Mouse (Mus musculus) frontal cortex, postnatal 36 days (tissue): Measurements from ENCODE around the gene Gnai1.
"Not testable (repeated sequence)": the region's sequence is repeated elsewhere in the genome, so short reads cannot be mapped to it uniquely, and the experiment has no call there.

Source experiments
- DNase-seq, 2 experiments: peaks; one replicate each; pipeline ENCODE4 v3.0.0; 2022; ENCODE audit warnings: low spot score in 2 of 2

Gnai1 gene

DNA sequence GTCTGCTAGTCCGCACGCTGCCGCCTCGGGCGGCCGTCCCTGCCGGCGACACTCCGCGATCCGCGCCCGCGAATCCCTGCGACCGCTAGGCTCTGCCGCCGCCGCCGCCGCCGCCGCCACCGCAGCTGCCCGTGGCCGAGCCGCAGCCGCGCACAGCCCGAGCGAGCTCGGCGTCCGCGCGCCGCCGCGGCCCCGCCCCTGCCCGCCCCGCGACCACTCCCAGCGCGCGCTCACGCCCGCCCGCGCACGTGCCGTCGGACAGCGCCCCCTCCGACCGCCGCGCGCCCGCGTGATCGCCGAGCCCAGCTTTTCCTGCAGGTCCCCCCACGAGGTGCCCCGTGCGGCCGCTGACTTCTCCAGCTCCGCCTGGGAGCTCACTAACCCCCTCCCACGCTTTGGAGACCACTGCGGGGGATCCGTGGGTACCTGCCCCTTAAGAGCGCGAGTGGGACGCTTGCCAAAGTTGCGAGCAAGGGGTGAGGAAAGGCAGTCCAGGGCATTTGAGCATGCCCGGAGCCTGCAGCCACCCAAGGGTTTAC is at the start of gene Gnai1:
TSS of gene Gnai1 (minus strand) at position 75 of the 539 bp plus-strand sequence.
- DNase-seq, result peak; percentile 72 to 74

DNA sequence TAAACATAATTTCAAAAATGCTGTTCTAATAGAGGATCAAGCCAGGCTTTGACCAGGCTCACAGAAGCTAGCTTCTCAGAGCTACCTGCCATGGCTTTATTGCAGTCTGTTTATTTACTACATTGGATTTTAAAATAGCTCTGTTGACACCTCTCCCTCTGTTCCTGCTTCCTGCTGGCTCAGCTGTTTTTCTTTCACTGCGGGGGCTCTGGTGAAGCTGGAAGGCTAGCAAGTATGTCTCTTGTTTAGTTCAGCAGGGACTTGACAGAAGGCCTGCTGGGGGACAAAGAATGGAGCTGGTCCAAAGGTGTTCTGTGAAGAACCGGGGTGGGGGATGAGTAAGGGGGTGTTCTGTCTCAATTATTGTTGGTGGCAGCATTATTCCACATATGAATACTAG is 7.7 kb upstream of the Gnai1 start:
- DNase-seq, result no peak

DNA sequence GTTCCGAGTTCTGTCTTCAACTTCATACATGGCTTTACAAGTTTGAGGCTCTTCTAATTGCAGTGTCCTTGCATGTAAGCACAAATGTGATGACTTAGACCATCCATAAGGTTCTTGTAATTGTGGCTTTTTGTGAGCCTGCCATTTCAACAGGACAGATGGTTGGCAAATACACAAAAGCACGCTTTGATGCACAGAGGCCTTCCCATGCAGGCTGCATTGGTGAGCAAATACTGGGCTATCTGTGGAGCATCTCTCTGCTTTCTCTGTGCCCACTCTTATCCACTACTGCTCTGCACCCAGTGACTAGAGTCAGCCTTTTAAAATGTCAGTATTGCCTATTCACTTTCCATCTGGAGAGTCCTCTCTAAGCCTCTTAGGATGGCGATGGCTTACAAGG is 5.3 kb upstream of the Gnai1 start:
- no peak for DNase-seq

DNA sequence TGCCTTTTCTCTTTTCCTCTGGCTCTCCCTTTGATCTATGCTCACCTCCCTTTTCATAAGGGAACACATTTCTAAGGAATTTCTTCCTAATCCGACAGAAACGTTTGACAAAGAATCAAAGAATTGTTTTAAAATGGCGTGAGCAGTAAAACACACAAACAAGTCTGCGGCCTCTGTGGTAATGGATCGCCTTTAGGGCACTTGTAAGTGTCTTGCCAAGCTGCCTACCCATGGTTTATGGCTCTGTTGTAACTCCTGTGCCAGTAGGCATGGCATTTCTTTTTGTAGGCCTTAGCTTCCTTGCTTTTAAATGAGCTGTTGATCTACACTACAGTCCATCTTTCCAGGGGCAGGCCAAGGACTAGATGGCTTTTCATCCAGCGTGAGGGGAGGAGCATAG is 801 bp upstream of the Gnai1 start:
- no peak for DNase-seq

DNA sequence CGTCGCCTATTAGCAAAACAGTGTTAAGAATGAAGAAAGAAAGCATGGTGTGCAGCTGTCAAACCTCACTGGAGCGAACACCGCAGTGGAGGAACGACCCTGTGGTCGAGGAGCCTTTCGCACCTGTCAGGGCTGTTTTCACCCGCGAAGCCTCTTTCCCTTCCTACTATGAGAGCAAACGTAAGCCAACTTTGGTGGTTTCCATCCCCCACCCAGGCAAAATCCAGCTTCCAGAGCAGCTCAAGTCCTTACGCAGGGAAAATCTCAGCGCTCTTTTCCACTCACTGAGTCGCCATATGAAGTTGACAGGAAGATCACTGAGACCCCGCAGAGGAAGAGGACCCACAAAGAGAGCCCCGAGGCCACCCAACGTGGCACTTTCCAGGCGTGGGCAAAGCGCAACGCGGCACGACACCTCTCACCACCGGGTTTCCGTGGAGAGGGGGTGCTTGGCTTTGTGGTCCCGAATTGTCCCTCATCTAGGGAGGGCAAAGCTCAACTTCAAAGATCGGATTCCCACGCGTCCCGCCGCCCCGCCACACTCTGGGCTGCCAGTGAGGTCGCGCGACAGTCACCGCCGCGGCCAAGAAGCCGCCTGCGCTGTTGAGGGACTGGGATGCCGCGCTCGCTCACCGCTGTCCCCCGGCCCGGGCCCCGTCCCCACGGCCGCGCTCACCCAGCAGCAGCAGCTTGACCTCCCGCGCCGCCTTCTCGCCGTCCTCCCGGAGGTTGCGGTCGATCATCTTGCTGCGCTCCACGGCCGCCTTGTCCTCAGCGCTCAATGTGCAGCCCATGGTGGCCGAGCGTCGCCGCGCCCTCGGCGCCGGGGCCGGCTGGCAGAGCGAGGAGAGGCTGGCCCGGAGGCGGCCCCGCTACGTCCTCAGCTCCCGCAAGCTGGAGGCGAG is 527 bp downstream of the Gnai1 start:
- DNase-seq, result peak; percentile 42 to 55

DNA sequence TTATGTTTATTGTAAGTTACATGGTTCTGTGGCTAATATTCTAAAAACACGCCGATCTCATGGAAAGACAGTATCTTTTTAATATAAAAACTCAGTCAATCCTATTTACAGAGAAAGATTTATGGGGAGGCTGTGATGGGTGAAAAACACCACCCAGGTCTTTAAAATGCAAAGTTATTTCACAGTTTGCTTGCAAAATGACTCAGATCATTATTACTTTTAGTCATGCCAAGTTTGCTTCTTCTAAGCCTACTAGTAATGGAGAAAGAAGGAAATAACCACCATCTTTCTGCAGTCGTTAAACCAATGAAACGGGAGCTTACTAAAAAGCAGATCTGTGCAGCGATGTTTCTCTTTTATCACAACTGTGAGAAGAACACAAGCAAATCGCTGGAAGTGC is 1.4 kb downstream of the Gnai1 start:
- DNase-seq, result no peak

DNA sequence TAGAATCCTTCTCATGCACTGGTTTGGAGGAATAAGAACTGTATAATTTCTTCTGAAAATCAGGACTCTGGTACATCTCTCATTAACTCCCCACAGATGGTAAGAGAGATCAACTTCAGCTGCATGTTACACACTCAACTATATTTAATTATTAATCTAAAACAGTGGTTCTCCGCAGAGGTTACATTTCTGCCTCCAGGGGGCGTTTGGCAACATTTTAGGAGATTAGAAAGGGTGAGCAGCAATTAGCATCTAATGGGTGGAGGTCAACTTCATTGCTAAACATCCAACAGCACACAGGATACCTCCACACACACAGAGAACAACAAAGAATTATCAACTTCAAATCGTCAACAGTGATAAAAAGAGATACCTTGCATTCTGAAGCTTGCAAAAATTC is 2.0 kb downstream of the Gnai1 start:
- DNase-seq, result no peak

DNA sequence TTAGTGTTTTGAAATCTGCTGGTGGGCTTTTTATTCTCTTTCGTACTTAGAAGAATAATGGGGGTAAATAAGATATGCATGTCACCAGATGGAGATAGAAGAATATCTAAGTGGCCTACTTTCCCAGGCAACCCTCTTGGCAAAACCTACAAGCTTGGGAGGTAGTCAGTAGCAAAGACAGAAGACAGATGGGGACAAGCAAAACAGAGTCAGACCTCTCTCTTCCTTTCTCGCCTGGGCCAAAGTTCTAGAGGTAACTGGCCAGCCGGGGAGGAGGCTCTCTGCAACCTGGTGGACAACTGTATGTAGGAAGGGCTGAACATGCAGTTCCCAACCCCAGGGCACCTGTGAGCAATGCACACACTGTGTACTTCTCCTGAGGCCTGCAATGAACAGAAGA is 12.9 kb downstream of the Gnai1 start:
- no peak for DNase-seq

DNA sequence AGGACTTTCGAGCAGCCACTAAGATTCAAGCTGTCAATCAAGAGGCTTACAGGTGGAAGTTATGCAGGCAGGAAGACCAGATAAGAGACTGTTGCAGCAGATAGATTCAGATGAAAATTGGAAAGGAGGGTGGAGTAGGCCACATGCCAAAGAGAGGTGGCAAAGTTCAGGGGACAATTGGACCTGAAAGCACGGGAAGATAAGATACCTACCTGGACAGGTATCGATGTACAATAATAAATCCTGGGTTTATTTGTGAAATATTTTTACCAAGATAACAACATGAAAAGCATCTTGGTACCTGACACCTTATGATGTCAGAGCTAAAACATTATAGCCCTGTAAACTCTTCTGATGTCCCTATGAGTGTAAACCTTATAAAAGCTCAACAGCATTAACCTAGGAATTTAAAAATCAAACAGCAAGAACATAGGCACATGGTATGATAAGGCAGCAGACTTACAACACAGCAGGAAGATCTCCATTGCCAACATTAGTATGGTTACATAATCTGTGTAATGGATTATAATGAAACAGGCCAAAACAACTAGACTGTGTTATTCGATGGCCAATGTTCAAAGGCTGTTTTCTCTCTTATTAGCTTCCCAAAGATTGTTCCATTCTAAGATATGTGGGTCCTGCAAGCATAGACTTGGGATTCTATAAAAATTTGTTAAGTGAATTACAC is 16.6 kb downstream of the Gnai1 start:
- DNase-seq, result no peak

DNA sequence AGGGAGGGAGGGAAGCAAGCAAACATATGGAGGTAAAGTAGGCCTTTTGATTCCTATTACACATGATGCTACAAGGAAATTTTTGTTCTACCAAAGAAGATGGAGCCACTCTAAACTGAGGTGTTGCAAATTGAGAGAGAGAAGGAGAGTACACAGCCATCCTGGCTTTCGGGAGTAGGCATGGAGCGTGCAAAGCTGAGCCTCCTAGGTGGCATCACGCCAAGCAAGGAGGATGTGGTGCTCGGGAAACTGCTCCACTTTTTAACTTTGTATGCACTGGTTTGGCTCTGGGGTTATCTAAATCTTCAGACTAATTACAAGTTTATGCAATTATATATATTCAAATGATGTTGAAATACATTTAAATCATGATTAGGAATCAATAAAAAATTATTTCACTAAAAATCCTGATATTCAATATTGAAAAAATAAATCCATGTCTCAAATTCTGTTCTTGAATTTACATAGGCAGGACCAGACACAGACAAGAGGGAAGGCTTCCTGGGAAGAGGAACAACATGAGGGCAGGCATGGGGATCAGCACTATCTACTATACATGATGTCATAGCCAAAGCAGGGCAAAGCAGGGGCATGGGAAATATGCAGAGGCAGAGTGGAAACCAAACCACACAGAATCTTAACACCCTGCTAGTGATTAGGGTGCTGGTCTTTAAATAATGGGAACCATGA is 17.2 kb downstream of the Gnai1 start:
- peak in 1 of 2 experiments; percentile 58 for DNase-seq

DNA sequence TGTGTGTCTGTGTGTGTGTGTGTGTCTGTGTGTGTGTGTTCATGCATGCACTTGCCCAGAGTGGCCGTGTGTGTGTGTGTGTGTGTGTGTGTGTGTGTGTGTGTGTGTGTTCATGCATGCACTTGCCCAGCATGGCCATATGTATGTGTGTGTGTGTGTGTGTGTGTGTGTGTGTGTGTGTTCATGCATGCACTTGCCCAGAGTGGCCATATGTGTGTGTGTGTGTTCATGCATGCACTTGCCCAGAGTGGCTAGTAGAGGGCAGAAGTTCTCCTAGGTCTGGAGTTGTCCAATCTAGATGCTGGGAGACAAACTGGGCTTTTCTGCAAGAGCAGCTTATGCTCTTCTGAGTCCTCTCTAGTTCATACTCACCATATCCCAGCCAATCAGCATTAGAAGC is 18.3 kb downstream of the Gnai1 start:
- not testable (repeated sequence) for DNase-seq

DNA sequence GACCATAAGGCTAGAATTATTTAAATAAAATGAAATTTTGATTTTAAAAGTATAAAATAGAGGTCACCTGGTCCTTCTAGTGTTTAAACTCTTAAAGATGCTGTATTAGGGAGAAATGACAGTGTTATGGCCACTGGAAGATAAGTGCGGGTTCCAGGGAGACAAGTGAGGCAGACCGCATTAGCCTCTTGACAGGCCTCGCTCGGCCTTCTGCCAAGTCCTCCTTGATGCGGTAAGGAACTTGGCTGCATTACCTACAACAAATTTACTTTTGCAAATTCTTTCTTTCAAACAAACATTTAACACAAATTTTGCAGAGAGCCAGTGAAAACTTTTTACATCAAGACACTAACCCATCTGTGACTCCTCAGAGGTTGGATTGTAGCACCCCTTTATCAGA is 27.9 kb downstream of the Gnai1 start:
- no peak for DNase-seq

DNA sequence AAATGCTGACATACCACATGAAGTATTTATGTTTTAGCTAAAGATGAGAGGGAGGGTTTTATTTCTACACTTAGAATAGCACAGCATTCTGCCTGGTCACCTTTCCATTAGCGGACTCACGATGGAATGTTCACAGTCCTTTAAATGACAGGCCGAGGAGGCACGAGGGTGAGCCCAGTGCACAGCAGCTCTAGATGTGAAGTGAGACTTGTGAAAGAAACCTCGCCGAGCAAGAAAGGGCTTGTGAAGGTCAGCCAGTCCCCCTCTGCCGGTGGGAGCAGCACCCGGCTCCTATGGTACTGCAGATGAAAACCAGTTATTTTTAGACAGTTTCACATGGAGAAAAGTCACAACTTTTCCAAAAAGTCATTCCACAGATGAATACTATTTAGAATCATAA is 29.4 kb downstream of the Gnai1 start:
- no peak for DNase-seq

DNA sequence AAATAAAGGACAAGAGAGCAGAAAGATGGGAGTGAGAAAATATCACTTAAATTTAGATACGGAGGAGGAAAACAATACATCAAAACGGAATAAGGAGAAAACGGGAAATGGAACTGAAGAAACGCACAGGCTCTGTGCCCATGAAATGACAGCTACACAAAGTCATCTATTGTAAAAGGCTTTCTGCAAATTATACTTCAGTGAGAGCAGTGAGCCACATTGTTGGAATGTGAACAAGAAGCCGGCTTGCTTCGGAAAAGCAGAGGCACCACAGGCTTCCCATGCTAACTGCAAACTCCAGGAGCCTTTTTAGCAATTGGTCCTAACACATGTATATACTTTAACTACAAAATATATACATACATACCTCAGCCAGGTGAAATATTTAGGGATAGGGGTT is 34.0 kb downstream of the Gnai1 start:
- DNase-seq, result no peak

DNA sequence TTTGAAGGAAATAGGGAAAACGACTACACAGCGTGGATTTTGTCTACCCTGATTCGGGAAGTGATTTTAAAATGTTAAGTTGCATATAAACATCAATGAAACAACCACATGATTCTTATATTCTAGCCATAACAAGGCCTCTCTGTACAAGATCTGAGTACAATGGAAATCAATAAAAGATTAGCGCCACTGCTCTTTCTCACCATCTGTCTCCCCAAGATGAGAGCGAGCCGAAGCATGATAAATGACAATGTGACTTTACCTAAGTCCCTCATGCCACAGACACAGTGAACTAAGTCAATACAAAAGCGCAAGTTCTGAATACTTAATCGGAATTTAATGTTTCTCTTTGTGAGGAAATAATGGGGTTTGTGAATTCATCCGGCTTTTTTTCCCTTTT is 36.6 kb downstream of the Gnai1 start:
- DNase-seq, result no peak

DNA sequence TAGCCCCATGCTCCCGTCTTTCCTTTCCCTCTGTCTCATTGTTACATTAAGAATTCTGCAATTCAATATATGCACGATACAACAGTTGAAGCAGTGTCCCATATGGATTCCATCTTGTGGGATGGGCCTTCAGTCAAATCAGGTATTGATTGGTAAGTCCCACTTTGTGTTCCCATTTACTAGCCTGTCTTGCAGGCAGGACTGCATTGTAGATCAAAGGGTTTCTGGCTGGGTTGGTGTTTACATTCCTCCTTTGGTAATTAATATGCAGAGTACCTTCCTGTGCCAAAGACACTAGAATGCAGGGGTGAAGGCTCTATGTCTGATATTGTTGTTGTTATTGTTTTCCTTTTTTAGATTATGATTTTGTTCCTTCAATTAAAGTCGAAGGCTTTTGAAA is 38.5 kb downstream of the Gnai1 start:
- DNase-seq, result no peak

DNA sequence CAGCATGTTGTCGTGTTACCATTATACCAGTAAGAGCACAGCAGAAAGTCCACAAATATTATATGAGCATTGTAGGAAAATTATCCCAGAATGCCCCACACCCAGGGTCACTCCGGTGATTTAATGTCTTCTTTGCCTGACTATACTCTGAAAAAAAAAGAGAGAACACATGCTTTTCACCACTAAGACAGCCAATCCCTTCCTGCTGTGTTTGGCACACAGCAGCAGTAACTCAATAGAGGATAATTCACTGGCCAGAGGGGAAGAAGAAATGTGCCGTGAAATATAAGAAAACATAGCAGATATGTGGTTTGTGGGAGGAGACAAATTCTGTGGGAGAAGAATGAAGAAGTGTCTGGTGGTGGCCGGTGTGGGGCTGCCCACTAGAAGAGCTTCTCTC is 41.3 kb downstream of the Gnai1 start:
- no peak for DNase-seq

DNA sequence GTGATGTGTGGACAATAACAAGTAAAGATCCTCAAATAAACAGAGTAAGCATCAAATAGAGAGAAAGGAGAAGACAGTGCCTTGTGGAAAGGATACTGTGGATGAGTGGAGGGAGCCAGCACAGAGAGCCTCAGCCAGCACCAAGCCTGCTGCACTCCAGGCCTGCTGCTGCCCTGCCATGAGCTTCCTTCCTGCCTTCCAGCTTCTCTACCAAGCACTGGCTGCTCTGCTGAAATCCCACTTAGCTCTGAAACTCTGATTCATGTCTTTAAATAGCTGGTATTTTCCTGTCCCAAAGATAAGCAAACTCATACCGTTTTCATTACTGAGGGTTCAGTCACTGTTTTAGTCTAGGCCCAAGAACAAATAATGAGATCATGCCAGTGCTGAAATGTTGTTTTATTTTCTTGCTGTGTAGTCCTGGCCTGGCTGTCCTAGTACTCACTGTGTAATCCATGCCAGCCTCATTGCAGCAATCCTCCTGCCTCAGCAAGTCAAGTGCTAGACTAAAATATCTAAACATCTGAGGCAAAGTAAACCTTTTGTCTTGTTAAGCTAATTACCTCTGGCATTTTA is 52.8 kb downstream of the Gnai1 start:
- DNase-seq, result no peak

DNA sequence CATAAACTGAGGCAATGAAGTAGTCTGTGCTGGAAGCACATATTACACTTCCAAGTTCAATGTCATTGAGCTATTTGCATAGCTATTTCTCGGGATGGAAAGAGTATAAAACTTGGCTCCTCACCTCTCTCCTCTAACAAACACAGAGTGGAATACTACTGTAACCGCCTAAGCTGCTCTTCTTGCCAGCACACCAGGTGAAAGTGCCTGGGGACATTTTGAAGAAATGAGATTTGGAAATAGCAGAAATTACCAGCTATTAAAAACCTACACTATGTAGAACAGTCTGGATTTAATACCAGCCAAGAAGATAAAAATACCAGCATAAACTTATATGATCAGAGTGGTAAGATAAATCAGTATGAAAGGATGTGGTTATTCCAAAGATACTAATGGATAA is 63.6 kb downstream of the Gnai1 start:
- DNase-seq, result no peak

DNA sequence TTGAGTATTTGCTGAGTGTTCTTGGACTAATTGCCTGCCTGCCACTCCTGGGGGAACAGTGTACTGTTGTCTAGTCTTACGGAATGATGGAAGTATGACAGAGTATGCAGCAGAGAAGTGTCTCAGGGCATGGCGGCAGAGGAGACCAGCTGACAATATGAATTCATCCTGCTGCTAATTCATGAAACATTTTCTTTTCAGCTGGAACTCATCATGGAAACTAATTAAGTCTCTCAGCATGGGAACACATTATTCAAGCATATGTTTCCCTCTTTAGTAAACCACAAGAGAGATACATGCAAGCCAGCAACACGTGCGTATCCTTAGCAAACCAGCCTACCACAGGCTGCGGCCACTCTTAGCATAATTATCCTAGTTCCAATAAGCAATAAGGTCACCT is 67.4 kb downstream of the Gnai1 start:
- no peak for DNase-seq

DNA sequence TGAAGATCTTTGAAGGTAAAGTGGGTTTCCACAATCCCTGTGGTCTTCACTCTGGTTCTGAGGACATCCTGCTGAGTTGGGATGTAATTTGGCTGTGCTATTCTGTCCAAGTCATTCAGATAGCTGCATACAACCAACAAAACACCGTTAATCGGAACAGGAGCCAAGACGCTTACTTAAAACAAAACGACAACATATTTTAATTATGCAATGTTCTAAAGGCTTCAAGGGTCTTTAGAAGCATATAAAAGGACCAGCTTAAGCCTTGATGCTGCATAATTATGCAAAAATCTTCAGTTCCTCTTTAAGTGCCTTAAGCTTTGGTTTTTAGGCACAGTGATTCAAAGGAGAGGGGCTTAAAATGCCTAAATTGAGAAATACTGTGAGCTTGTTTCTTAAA is 70.6 kb downstream of the Gnai1 start:
- no peak for DNase-seq

DNA sequence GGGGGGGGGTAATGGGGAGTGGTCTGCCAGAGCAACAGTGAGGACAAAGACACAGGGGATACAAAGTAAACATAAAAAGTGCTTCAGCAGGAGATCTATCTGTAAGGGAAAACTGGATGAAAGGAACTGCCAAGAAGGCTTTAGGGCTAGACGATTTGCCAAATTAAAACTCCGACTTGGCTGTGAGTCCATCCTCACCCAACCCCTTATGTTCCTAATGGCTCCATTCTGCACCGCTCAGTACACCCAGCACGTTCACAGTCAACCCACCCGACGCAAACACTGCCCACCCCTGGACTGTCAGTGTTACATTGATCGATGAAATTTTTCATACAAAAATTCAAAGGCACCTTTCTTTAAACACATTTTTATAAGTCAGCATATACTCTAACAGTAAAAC is 71.5 kb downstream of the Gnai1 start:
- DNase-seq, result no peak
